Mouse (Mus musculus) CH12.LX (cell line): ENCODE measurements around the gene Gm7735.

Source experiments
- CHD1 ChIP-seq: IDR thresholded peaks from 2 replicates; pipeline ENCODE4 v1.6.1; 2012; ENCODE audit warnings: low read depth, low read length, improper control_type of control experiment, inconsistent platforms
- CTCF ChIP-seq, 2 experiments: IDR thresholded peaks in 1 of 2; conservative IDR thresholded peaks in 1 of 2; 2 replicates each; pipeline ENCODE4 v1.5.1; 2011 to 2012; ENCODE audit warnings: low read depth in 2 of 2, low read length in 2 of 2, improper control_type of control experiment in 1 of 2, inconsistent platforms in 1 of 2, mild to moderate bottlenecking in 1 of 2, moderate library complexity in 1 of 2
- E2F4 ChIP-seq: IDR thresholded peaks from 2 replicates; pipeline ENCODE4 v1.6.1; 2011; ENCODE audit warnings: low read depth, low read length, improper control_type of control experiment; ENCODE audit not compliant: insufficient replicate concordance
- EP300 ChIP-seq: IDR thresholded peaks from 2 replicates; pipeline ENCODE4 v1.6.1; 2011; ENCODE audit warnings: low read length, improper control_type of control experiment
- HCFC1 ChIP-seq: IDR thresholded peaks from 2 replicates; pipeline ENCODE4 v1.6.1; 2012; ENCODE audit warnings: low read depth, mild to moderate bottlenecking, inconsistent platforms, low read length, improper control_type of control experiment
- KAT2A ChIP-seq: IDR thresholded peaks from 2 replicates; pipeline ENCODE4 v1.6.1; 2012; ENCODE audit warnings: low read length, improper control_type of control experiment, inconsistent platforms; ENCODE audit not compliant: insufficient replicate concordance
- MAFK ChIP-seq: IDR thresholded peaks from 2 replicates; pipeline ENCODE4 v1.6.1; 2011; ENCODE audit warnings: low read length, improper control_type of control experiment; ENCODE audit not compliant: insufficient replicate concordance
- MAZ ChIP-seq: IDR thresholded peaks from 2 replicates; pipeline ENCODE4 v1.6.1; 2012; ENCODE audit warnings: low read depth, mild to moderate bottlenecking, inconsistent platforms, low read length, improper control_type of control experiment, moderate library complexity
- PAX5 ChIP-seq: IDR thresholded peaks from 2 replicates; pipeline ENCODE4 v1.6.1; 2012; ENCODE audit warnings: low read length, inconsistent platforms, mixed read lengths
- POLR2A ChIP-seq: IDR thresholded peaks from 2 replicates; pipeline ENCODE4 v1.6.1; 2011; ENCODE audit warnings: low read depth, mild to moderate bottlenecking, improper control_type of control experiment, low read length
- RAD21 ChIP-seq: IDR thresholded peaks from 2 replicates; pipeline ENCODE4 v1.6.1; 2011; ENCODE audit warnings: low read depth, mild to moderate bottlenecking, low read length, improper control_type of control experiment, moderate library complexity
- SIN3A ChIP-seq: IDR thresholded peaks from 2 replicates; pipeline ENCODE4 v1.6.1; 2012; ENCODE audit warnings: low read length, improper control_type of control experiment, inconsistent platforms
- TCF12 ChIP-seq: IDR thresholded peaks from 2 replicates; pipeline ENCODE4 v1.6.1; 2014; ENCODE audit warnings: low read depth, mild to moderate bottlenecking, inconsistent platforms, low read length, improper control_type of control experiment
- USF2 ChIP-seq: conservative IDR thresholded peaks from 2 replicates; pipeline ENCODE4 v1.6.1; 2011; ENCODE audit warnings: low read depth, low read length, improper control_type of control experiment

- no peak for TF ChIP-seq CTCF (conservative IDR thresholded peaks at IDR 0.05 in 1 of 2, IDR thresholded peaks at IDR 0.05 in 1 of 2; ENCODE audit: low read depth in 2 of 2, low read length in 2 of 2)
- no peak for TF ChIP-seq PAX5
- no peak for TF ChIP-seq POLR2A
- no peak for TF ChIP-seq HCFC1
- TF ChIP-seq EP300: no peak
- no peak for TF ChIP-seq MAFK
- TF ChIP-seq MAZ: no peak
- TF ChIP-seq TCF12: no peak
- TF ChIP-seq E2F4: no peak
- TF ChIP-seq CHD1: no peak
- TF ChIP-seq KAT2A: no peak
- no peak for TF ChIP-seq USF2
- TF ChIP-seq RAD21: no peak
- no peak for TF ChIP-seq SIN3A
These were observed 11.6 kb upstream of the Gm7735 start, which contains the start of gene Gm9789 for GRCm38 (mm10) chr16:89157652-89158051.
